Mouse (Mus musculus) heart, embryonic 11.5 days (tissue): ENCODE measurements around the gene Ap5b1. TPM values are rescaled to one million over a fixed set of nuclear protein-coding genes. Genes with fewer than 3 reads are reported as not detected.

Experiments used
- ATAC-seq: fragments of 200-750 bp; cut with Nextera tagmentation; replicated peaks from 2 replicates; pipeline ENCODE4 v1.8.0; 2017; ENCODE audit warnings: moderate library complexity; ENCODE audit not compliant: insufficient number of reproducible peaks, low FRiP score, low TSS enrichment
- H3K27ac ChIP-seq: fragments of 300-500 bp; sonication (generic); 2 replicates; pipeline ENCODE4 v1.5.1; 2014; ENCODE audit warnings: mild to moderate bottlenecking, low read depth, low read length
- H3K27me3 ChIP-seq: fragments of 300-500 bp; sonication (generic); 2 replicates; pipeline ENCODE4 v1.6.1; 2014; ENCODE audit warnings: mild to moderate bottlenecking, low read length, mixed read lengths; ENCODE audit not compliant: control insufficient read depth, insufficient read depth
- H3K36me3 ChIP-seq: fragments of 300-500 bp; sonication (generic); 2 replicates; pipeline ENCODE4 v1.6.1; 2014; ENCODE audit warnings: mild to moderate bottlenecking, low read length, moderate library complexity, mixed read lengths; ENCODE audit not compliant: control insufficient read depth, insufficient read depth
- H3K4me1 ChIP-seq: fragments of 300-500 bp; sonication (generic); 2 replicates; pipeline ENCODE4 v1.6.1; 2014; ENCODE audit warnings: low read length; ENCODE audit not compliant: control insufficient read depth, insufficient read depth
- H3K4me2 ChIP-seq: fragments of 300-500 bp; sonication (generic); 2 replicates; pipeline ENCODE4 v1.6.1; 2014; ENCODE audit warnings: mild to moderate bottlenecking, moderate library complexity
- H3K4me3 ChIP-seq: fragments of 300-500 bp; sonication (generic); 2 replicates; pipeline ENCODE4 v1.5.1; 2014; ENCODE audit warnings: low read depth, low read length
- H3K9ac ChIP-seq: fragments of 300-500 bp; sonication (generic); 2 replicates; pipeline ENCODE4 v1.6.1; 2014; ENCODE audit warnings: mild to moderate bottlenecking, low read depth, low read length, moderate library complexity
- H3K9me3 ChIP-seq: fragments of 300-500 bp; sonication (generic); replicated peaks from 2 replicates; pipeline ENCODE4 v1.6.1; 2016; ENCODE audit warnings: low read length; ENCODE audit not compliant: control insufficient read depth
- WGBS: fragments of 180-500 bp; shearing (Covaris S2); extraction: QIAGEN DNeasy Blood & Tissue Kit; methylation state at CpG from one replicate; pipeline ENCODE4 v1.1.7; 2014; ENCODE audit not compliant: insufficient replicate concordance; 5-methylcytosine and 5-hydroxymethylcytosine counted together
- polyA plus RNA-seq: library from polyadenylated mRNA; unstranded; fragments of >200 nt; fragmentation: Nextera tagmentation; extraction: Ambion mirVana; gene quantifications from 2 replicates; pipeline ENCODE4 v1.2.1, GENCODE M21; 2014

The Ap5b1 gene
- polyA plus RNA-seq, 1 experiment from 2014 or later: 2.3 TPM

- Histone ChIP-seq H3K9me3 (no peaks in the 10 kb centered on the region), H3K4me3 (peak overlapping the region; percentile 69), H3K27me3 (no peaks in the 10 kb centered on the region), H3K36me3 (peaks cover 19% of the 10 kb centered on the region), H3K4me1 (peaks cover 11% of the 10 kb centered on the region), H3K4me2 (peak overlapping the region; percentile 71), H3K27ac (peak overlapping the region; percentile 97), H3K9ac (peak overlapping the region; percentile 92; the same call in 1 of the 2 replicates)
- no peak for ATAC-seq
- 59% methylated on average over 10 of the region's 10 CpGs for WGBS
These were observed 41.3 kb downstream of the Ap5b1 start for GRCm38 (mm10) chr19:5609171-5609546.

- Histone ChIP-seq H3K27ac (peak within 1 kb of the TSS; percentile 97), H3K4me2 (peak within 1 kb of the TSS; percentile 71), H3K4me1 (peaks cover 11% of the 10 kb centered on the region), H3K9me3 (no peaks in the 10 kb centered on the region), H3K27me3 (no peaks in the 10 kb centered on the region), H3K9ac (peak within 1 kb of the TSS; percentile 92), H3K4me3 (peak within 1 kb of the TSS; percentile 69), H3K36me3 (peaks cover 13% of the 10 kb centered on the region)
- peak; percentile 88 for ATAC-seq
- under 1% methylated on average over 51 of the region's 55 CpGs for WGBS
These were observed 42.0 kb downstream of the Ap5b1 start, which contains the start of gene Kat5 for GRCm38 (mm10) chr19:5609547-5610404. Gene Kat5 (minus strand): TSS chr19:5610237.

GRCm38 (mm10) chr19:5611973-5612372, 44.1 kb downstream of the Ap5b1 start:
- no peak overlapping the region for H3K4me2 ChIP-seq
- no peak for ATAC-seq
- H3K9ac ChIP-seq: no peak overlapping the region
- no peaks in the 10 kb centered on the region for H3K27me3 ChIP-seq
- 81% methylated on average over 1 of the region's 1 CpGs for WGBS
- peaks cover 11% of the 10 kb centered on the region for H3K4me1 ChIP-seq
- no peaks in the 10 kb centered on the region for H3K36me3 ChIP-seq
- no peak overlapping the region for H3K27ac ChIP-seq
- no peak overlapping the region for H3K4me3 ChIP-seq
- no peaks in the 10 kb centered on the region for H3K9me3 ChIP-seq

- H3K4me2 ChIP-seq: no peak overlapping the region
- WGBS: 60% methylated on average over 3 of the region's 3 CpGs
- H3K27ac ChIP-seq: no peak overlapping the region
- H3K4me1 ChIP-seq: peaks cover 11% of the 10 kb centered on the region
- H3K4me3 ChIP-seq: no peak overlapping the region
- no peaks in the 10 kb centered on the region for H3K27me3 ChIP-seq
- H3K9ac ChIP-seq: no peak overlapping the region
- H3K9me3 ChIP-seq: no peaks in the 10 kb centered on the region
- no peaks in the 10 kb centered on the region for H3K36me3 ChIP-seq
- no peak for ATAC-seq
These were observed 45.1 kb downstream of the Ap5b1 start for GRCm38 (mm10) chr19:5612762-5613411.

DNA sequence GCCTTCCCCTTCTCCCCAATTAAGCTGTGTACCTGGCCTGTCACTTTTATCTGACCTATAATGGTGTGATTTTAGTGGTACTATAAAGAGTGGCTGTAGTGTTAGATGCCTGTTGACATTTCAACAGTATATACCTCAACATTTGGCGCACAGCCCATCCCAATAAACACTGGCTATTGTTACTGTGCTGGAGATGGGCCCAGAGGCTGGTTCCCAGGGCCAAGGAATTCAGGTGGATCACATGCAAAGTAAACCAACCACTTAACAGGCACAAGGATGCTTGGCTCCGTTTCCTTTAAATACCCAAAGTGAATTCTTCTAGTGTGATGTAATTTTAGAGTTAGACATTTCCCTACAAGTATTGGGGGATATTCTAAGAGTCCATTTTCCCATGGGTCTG, 47.1 kb downstream of the Ap5b1 start:
- no peak overlapping the region for H3K4me3 ChIP-seq
- WGBS: 60% methylated on average over 2 of the region's 2 CpGs
- no peak for ATAC-seq
- no peaks in the 10 kb centered on the region for H3K36me3 ChIP-seq
- no peak overlapping the region for H3K9ac ChIP-seq
- H3K4me2 ChIP-seq: no peak overlapping the region
- H3K9me3 ChIP-seq: no peaks in the 10 kb centered on the region
- no peaks in the 10 kb centered on the region; the same call in 1 of the 2 replicates for H3K27me3 ChIP-seq
- H3K27ac ChIP-seq: no peak overlapping the region
- H3K4me1 ChIP-seq: peaks cover 5% of the 10 kb centered on the region; the same call in 1 of the 2 replicates

DNA sequence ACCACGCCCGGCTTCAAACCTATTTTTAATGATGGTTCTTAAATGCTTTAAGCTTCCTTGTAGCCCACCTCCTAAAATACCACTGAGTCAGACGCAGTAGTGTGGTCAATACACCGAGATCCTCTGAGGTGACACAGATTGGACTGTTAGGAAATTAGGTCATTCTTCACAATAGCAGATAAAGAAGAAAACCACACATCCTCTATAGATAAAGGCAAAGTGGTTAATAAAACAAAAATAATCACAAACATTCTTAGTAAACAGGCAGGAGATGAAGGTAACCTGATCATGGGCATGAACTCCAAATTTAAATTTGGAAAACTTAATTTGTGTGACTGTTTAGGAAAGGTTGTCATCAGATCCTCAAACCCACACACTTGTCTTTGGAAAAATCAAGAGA, 52.2 kb downstream of the Ap5b1 start:
- H3K4me2 ChIP-seq: no peak overlapping the region
- no peak overlapping the region for H3K4me3 ChIP-seq
- no peak for ATAC-seq
- H3K9ac ChIP-seq: no peak overlapping the region
- H3K36me3 ChIP-seq: no peaks in the 10 kb centered on the region
- H3K4me1 ChIP-seq: no peaks in the 10 kb centered on the region
- no peaks in the 10 kb centered on the region for H3K9me3 ChIP-seq
- H3K27me3 ChIP-seq: no peaks in the 10 kb centered on the region; the same call in 1 of the 2 replicates
- 73% methylated on average over 4 of the region's 4 CpGs for WGBS
- no peak overlapping the region for H3K27ac ChIP-seq

Other genes with a start within 250 kb of the Ap5b1 start
- not detected in 2 replicates for gene Catsper1, start 232.3 kb upstream of the Ap5b1 start, polyA plus RNA-seq
- gene Cst6, start 218.5 kb upstream of the Ap5b1 start, polyA plus RNA-seq: 0.60 and 0.84 TPM in 2 replicates
- 45.3 and 49.4 TPM in 2 replicates for gene Eif1ad, start 201.3 kb upstream of the Ap5b1 start, polyA plus RNA-seq
- 443 and 453 TPM in 2 replicates for gene Banf1, start 200.9 kb upstream of the Ap5b1 start, polyA plus RNA-seq
- 39.0 and 44.5 TPM in 2 replicates for gene Sart1, start 179.3 kb upstream of the Ap5b1 start, polyA plus RNA-seq
- gene Tsga10ip, start 165.5 kb upstream of the Ap5b1 start, polyA plus RNA-seq: 0.87 and 1.7 TPM in 2 replicates
- 138 and 150 TPM in 2 replicates for gene Drap1, start 143.0 kb upstream of the Ap5b1 start, polyA plus RNA-seq
- 23.8 and 27.4 TPM in 2 replicates for gene AI837181, start 142.9 kb upstream of the Ap5b1 start, polyA plus RNA-seq
- gene Fosl1, start 120.5 kb upstream of the Ap5b1 start, polyA plus RNA-seq: not detected in 2 replicates
- gene Ccdc85b, start 110.1 kb upstream of the Ap5b1 start, polyA plus RNA-seq: 8.1 and 10.0 TPM in 2 replicates
- gene Fibp, start 107.4 kb upstream of the Ap5b1 start, polyA plus RNA-seq: 73.6 and 79.8 TPM in 2 replicates
- gene Ctsw, start 99.5 kb upstream of the Ap5b1 start, polyA plus RNA-seq: 0.84 and 0.86 TPM in 2 replicates
- gene Efemp2, start 94.1 kb upstream of the Ap5b1 start, polyA plus RNA-seq: 72.2 and 72.5 TPM in 2 replicates
- 32.2 and 40.0 TPM in 2 replicates for gene Mus81, start 79.6 kb upstream of the Ap5b1 start, polyA plus RNA-seq
- gene Cfl1, start 77.6 kb upstream of the Ap5b1 start, polyA plus RNA-seq: 2,455 and 2,528 TPM in 2 replicates
- not detected in 2 replicates for gene 1700020D05Rik, start 64.2 kb upstream of the Ap5b1 start, polyA plus RNA-seq
- gene Snx32, start 57.5 kb upstream of the Ap5b1 start, polyA plus RNA-seq: 14.0 and 16.7 TPM in 2 replicates
- 0.29 TPM in 1 of 2 replicates, not detected in the other for gene Ovol1, start 7.4 kb upstream of the Ap5b1 start, polyA plus RNA-seq
- 97.1 and 106 TPM in 2 replicates for gene Rnaseh2c, start 33.8 kb downstream of the Ap5b1 start, polyA plus RNA-seq
- gene Kat5, start 42.2 kb downstream of the Ap5b1 start, polyA plus RNA-seq: 20.9 and 23.4 TPM in 2 replicates
- 35.7 and 36.2 TPM in 2 replicates for gene Rela, start 69.5 kb downstream of the Ap5b1 start, polyA plus RNA-seq
- 15.8 and 18.8 TPM in 2 replicates for gene Sipa1, start 95.7 kb downstream of the Ap5b1 start, polyA plus RNA-seq
- 16.9 and 21.0 TPM in 2 replicates for gene Map3k11, start 120.7 kb downstream of the Ap5b1 start, polyA plus RNA-seq
- 21.3 and 21.5 TPM in 2 replicates for gene Pcnx3, start 120.9 kb downstream of the Ap5b1 start, polyA plus RNA-seq
- not detected in 2 replicates for gene Kcnk7, start 136.3 kb downstream of the Ap5b1 start, polyA plus RNA-seq
- gene Ehbp1l1, start 158.3 kb downstream of the Ap5b1 start, polyA plus RNA-seq: 54.8 and 68.0 TPM in 2 replicates
- gene Fam89b, start 161.6 kb downstream of the Ap5b1 start, polyA plus RNA-seq: 75.5 and 81.6 TPM in 2 replicates
- 9.3 and 9.8 TPM in 2 replicates for gene Ltbp3, start 172.9 kb downstream of the Ap5b1 start, polyA plus RNA-seq
- 54.8 and 59.4 TPM in 2 replicates for gene Scyl1, start 203.4 kb downstream of the Ap5b1 start, polyA plus RNA-seq